Mouse (Mus musculus) kidney, embryonic 16.5 days (tissue): ENCODE measurements around the gene Tspan4. TPM values are rescaled to one million over a fixed set of nuclear protein-coding genes. Genes with fewer than 3 reads are reported as not detected.

Source experiments
- ATAC-seq: fragments of 200-750 bp; cut with Nextera tagmentation; 2 replicates; pipeline ENCODE4 v1.8.0; 2017; ENCODE audit warnings: moderate TSS enrichment; ENCODE audit not compliant: low FRiP score, low TSS enrichment
- H3K27ac ChIP-seq: fragments of 300-500 bp; sonication (generic); 2 replicates; pipeline ENCODE4 v1.5.1; 2014; ENCODE audit warnings: low read length
- H3K27me3 ChIP-seq: fragments of 300-500 bp; sonication (generic); 2 replicates; pipeline ENCODE4 v1.6.1; 2014; ENCODE audit warnings: low read length, control low read depth, mixed read lengths; ENCODE audit not compliant: insufficient read depth
- H3K36me3 ChIP-seq: fragments of 300-500 bp; sonication (generic); 2 replicates; pipeline ENCODE4 v1.6.1; 2014; ENCODE audit warnings: low read length, control low read depth, mixed read lengths; ENCODE audit not compliant: insufficient read depth
- H3K4me1 ChIP-seq: fragments of 300-500 bp; sonication (generic); 2 replicates; pipeline ENCODE4 v1.6.1; 2014; ENCODE audit warnings: low read length, control low read depth, mixed read lengths; ENCODE audit not compliant: insufficient read depth
- H3K4me2 ChIP-seq: fragments of 300-500 bp; sonication (generic); replicated peaks from 2 replicates; pipeline ENCODE4 v1.6.1; 2014; ENCODE audit warnings: low read depth, low read length
- H3K4me3 ChIP-seq: fragments of 300-500 bp; sonication (generic); 2 replicates; pipeline ENCODE4 v1.5.1; 2014; ENCODE audit warnings: mild to moderate bottlenecking, low read length
- H3K9ac ChIP-seq: fragments of 300-500 bp; sonication (generic); replicated peaks from 2 replicates; pipeline ENCODE4 v1.6.1; 2014; ENCODE audit warnings: low read length
- H3K9me3 ChIP-seq: fragments of 300-500 bp; sonication (generic); 2 replicates; pipeline ENCODE4 v1.6.1; 2016; ENCODE audit warnings: low read length, control low read depth
- WGBS: fragments of 180-500 bp; shearing (Covaris S2); extraction: QIAGEN DNeasy Blood & Tissue Kit; methylation state at CpG from one replicate; pipeline ENCODE4 v1.1.7; 2014; 5-methylcytosine and 5-hydroxymethylcytosine counted together
- polyA plus RNA-seq: library from polyadenylated mRNA; unstranded; fragments of >200 nt; fragmentation: Nextera tagmentation; extraction: Ambion mirVana; gene quantifications from 2 replicates; pipeline ENCODE4 v1.2.1, GENCODE M21; 2015

The Tspan4 gene
- polyA plus RNA-seq, 1 experiment from 2014 or later = 110 TPM

GRCm38 (mm10) chr7:141432741-141433516 is 42.1 kb upstream of the Tspan4 start:
- Histone ChIP-seq H3K9me3 (no peaks in the 10 kb centered on the region), H3K36me3 (peaks cover 34% of the 10 kb centered on the region), H3K27me3 (no peaks in the 10 kb centered on the region), H3K9ac (0 out of 2 replicates have a peak overlapping the region, but pooled peaks have one; percentile 4), H3K4me3 (no peak overlapping the region), H3K4me2 (no peak overlapping the region), H3K27ac (no peak overlapping the region), H3K4me1 (peaks cover 46% of the 10 kb centered on the region)
- WGBS = 84% methylated on average over 6 of the region's 6 CpGs
- ATAC-seq = no peak

GRCm38 (mm10) chr7:141433517-141434400 is 41.3 kb upstream of the Tspan4 start:
- Histone ChIP-seq H3K9me3 (no peaks in the 10 kb centered on the region), H3K36me3 (peaks cover 40% of the 10 kb centered on the region), H3K27ac (no peak overlapping the region), H3K4me2 (peak overlapping the region; percentile 87), H3K9ac (peak overlapping the region; percentile 65), H3K27me3 (no peaks in the 10 kb centered on the region), H3K4me1 (peaks cover 46% of the 10 kb centered on the region), H3K4me3 (peak overlapping the region; percentile 57)
- no peak for ATAC-seq
- WGBS = 67% methylated on average over 15 of the region's 15 CpGs

GRCm38 (mm10) chr7:141434464-141434863 is 40.6 kb upstream of the Tspan4 start:
- ATAC-seq = no peak
- Histone ChIP-seq H3K9ac (peak overlapping the region; percentile 65), H3K4me2 (peak overlapping the region; percentile 87), H3K36me3 (peaks cover 46% of the 10 kb centered on the region), H3K4me3 (peak overlapping the region; percentile 57), H3K4me1 (peaks cover 39% of the 10 kb centered on the region), H3K9me3 (no peaks in the 10 kb centered on the region), H3K27me3 (no peaks in the 10 kb centered on the region), H3K27ac (peak overlapping the region; percentile 44)
- WGBS = 14% methylated on average over 8 of the region's 8 CpGs

GRCm38 (mm10) chr7:141435129-141435855 is 39.7 kb upstream of the Tspan4 start:
- peak overlapping the region; percentile 57 for H3K4me3 ChIP-seq
- peaks cover 32% of the 10 kb centered on the region for H3K4me1 ChIP-seq
- ATAC-seq = no peak
- 5% methylated on average over 17 of the region's 17 CpGs for WGBS
- peaks cover 50% of the 10 kb centered on the region for H3K36me3 ChIP-seq
- peak overlapping the region; percentile 65 for H3K9ac ChIP-seq
- H3K27ac ChIP-seq = peak overlapping the region; percentile 44
- no peaks in the 10 kb centered on the region for H3K9me3 ChIP-seq
- peak overlapping the region; percentile 87 for H3K4me2 ChIP-seq
- H3K27me3 ChIP-seq = no peaks in the 10 kb centered on the region

GRCm38 (mm10) chr7:141435856-141436522 is 39.1 kb upstream of the Tspan4 start:
- H3K9ac ChIP-seq = no peak overlapping the region
- peaks cover 43% of the 10 kb centered on the region for H3K36me3 ChIP-seq
- H3K27ac ChIP-seq = no peak overlapping the region
- 0 out of 2 replicates have a peak overlapping the region, but pooled peaks have one; percentile 57 for H3K4me3 ChIP-seq
- WGBS = 78% methylated on average over 9 of the region's 9 CpGs
- no peaks in the 10 kb centered on the region for H3K27me3 ChIP-seq
- H3K4me2 ChIP-seq = peak overlapping the region; percentile 87; the same call in 1 of the 2 replicates
- ATAC-seq = no peak
- peaks cover 32% of the 10 kb centered on the region for H3K4me1 ChIP-seq
- H3K9me3 ChIP-seq = no peaks in the 10 kb centered on the region

GRCm38 (mm10) chr7:141436523-141436892 is 38.5 kb upstream of the Tspan4 start:
- Histone ChIP-seq H3K4me3 (peak overlapping the region; percentile 58), H3K27ac (no peak overlapping the region), H3K9ac (peak overlapping the region; percentile 77), H3K9me3 (no peaks in the 10 kb centered on the region), H3K36me3 (peaks cover 38% of the 10 kb centered on the region), H3K27me3 (no peaks in the 10 kb centered on the region), H3K4me2 (peak overlapping the region; percentile 93), H3K4me1 (peaks cover 32% of the 10 kb centered on the region)
- 55% methylated on average over 2 of the region's 2 CpGs for WGBS
- ATAC-seq = no peak

GRCm38 (mm10) chr7:141437178-141438120 is 37.6 kb upstream of the Tspan4 start, which contains the start of gene Slc25a22:
Gene Slc25a22, minus strand, starts transcription at chr7:141437892.
- H3K4me3 ChIP-seq = peak within 1 kb of the TSS; percentile 58
- H3K36me3 ChIP-seq = peaks cover 29% of the 10 kb centered on the region
- H3K4me2 ChIP-seq = peak within 1 kb of the TSS; percentile 93
- peak; percentile 69 for ATAC-seq
- no peaks in the 10 kb centered on the region for H3K27me3 ChIP-seq
- H3K27ac ChIP-seq = no peak within 1 kb of the TSS
- WGBS = 6% methylated on average over 53 of the region's 53 CpGs
- peak within 1 kb of the TSS; percentile 77 for H3K9ac ChIP-seq
- H3K9me3 ChIP-seq = no peaks in the 10 kb centered on the region
- peaks cover 41% of the 10 kb centered on the region for H3K4me1 ChIP-seq

- Histone ChIP-seq H3K27me3 (no peaks in the 10 kb centered on the region), H3K4me1 (peaks cover 50% of the 10 kb centered on the region), H3K9ac (no peak overlapping the region), H3K36me3 (peaks cover 22% of the 10 kb centered on the region), H3K4me3 (no peak overlapping the region), H3K4me2 (no peak overlapping the region), H3K9me3 (no peaks in the 10 kb centered on the region), H3K27ac (no peak overlapping the region)
- WGBS = 91% methylated on average over 12 of the region's 12 CpGs
- ATAC-seq = no peak
Measured at GRCm38 (mm10) chr7:141438201-141438968, 36.7 kb upstream of the Tspan4 start.
